Mouse (Mus musculus) frontal cortex, adult (tissue): ENCODE results near the gene Sik3.
A peak's percentile ranks its signal among the peaks of the same experiment; 100 is the strongest.

Source experiments
- ATAC-seq: cut with Nextera tagmentation; 2 replicates; pipeline ENCODE4 v1.9.2; 2017; ENCODE audit warnings: mild to moderate bottlenecking, moderate library complexity, mixed read lengths; ENCODE audit not compliant: low TSS enrichment

Gene Sik3

DNA sequence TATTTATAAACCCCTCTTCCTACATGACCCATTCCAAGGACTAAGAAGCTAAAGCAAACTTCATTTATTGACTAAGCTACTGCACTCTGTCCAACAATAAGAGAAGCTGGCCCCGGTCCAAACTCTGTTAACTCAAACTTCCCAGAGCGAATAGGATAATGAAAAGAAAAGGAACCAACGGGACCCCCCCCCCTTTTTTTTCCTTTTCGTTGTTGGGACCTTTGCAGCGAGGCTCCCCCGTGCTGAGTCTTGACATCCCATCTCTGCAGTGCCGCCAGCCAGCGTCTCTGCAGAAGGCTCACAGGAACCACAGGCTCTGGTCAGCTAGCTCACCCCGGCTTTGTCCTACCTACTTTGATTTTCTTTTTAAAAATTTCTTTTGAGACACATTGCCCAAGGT, 3.2 kb downstream of the Sik3 start:
- no peak for ATAC-seq

- no peak for ATAC-seq
Observed at GRCm38 (mm10) chr9:46016417-46016816, 3.8 kb downstream of the Sik3 start.

DNA sequence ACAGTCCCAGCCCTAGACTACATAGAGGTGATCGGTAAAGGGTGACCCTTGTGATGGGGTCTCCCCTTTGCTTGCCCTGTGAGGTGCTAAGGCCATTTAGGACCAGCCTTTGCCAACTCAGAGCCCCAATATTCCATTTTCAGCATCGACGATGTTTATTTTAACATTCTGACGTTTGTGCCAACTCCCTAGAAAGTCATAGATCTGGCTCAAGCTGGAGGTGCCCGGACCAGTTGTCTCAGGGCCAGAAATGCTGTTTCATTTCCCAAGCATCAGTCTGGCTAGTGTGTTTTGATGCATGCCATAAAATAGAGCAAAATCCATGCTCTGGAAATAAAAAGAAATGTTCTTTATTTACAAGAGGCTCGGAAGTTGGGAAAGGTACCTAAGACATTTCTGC, 5.7 kb downstream of the Sik3 start:
- ATAC-seq: no peak

DNA sequence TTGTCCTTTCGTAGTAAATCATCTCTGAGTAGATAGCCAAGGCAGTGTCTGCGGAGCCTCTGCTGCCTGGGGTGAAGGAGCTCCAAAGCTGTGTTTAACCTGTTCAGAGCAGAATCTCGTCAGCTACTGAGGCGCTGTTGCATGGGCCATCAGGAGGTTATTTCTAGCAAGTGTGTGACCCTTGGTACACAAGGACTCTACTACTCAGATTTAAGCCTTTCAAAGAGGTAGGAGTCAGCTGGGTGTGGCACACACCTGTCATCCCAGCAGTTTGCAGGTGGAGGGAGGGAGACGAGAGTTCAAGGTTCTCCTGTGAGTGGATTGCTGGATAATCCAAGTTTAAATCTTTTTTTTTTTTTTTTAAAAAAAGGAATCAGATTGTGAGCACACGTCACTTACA, 7.4 kb downstream of the Sik3 start:
- no peak for ATAC-seq

DNA sequence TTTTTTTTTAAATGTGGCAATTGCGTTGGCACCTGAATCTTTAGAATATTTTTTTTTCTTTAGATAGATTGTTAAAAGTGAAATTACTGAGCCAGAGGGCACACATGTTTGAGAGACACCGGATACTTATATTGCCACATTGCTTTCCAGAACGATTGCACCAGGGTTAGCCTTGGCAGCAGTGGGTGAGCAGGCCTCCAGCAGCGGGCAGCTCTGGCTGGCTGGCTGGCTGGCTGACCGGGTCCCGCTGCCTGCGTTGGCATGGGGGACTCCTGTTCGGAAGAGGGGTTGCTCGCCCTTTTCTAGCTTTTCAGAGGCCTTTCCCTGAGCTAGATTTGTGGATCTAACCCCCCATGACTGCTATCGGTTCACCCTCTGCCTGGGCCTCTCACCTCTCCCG, 11.0 kb downstream of the Sik3 start:
- no peak for ATAC-seq

DNA sequence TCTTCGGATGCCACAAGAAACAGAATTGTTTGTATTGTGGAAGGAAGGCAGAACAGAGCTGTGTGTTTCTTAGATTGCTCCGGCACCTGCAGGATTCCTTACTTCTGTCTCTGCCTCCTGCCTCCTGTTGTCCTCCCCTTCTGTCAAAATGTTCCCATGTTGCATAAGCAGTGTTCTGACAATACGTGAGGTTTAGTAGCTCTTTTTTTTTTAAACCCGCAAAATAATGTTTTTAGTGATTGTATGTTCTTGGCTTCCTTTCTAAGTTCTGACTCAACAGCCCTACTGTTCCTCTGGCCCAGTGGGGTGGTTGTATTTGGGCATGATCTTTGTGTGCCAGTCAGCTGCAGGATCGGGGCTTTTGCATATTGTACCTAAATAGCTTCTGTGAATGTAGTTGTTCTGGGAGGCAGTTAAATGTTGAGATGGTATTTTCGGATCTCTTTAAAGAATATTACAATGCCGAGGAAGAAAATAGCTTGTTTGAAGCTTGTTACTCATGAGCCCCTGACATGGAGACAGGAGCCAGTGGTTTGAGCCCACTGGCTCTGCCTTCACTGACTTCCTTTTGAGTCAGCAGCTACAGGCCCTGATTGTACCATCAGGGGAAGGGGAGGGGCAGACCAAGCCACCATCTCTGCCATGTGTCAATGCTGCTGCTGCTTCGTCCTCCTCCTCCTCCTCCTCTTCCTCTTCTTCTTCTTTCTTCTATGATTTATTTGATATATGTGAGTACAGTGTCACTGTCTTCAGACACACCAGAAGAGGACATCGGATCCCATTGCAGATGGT, 13.6 kb downstream of the Sik3 start:
- ATAC-seq: peak; percentile 69

DNA sequence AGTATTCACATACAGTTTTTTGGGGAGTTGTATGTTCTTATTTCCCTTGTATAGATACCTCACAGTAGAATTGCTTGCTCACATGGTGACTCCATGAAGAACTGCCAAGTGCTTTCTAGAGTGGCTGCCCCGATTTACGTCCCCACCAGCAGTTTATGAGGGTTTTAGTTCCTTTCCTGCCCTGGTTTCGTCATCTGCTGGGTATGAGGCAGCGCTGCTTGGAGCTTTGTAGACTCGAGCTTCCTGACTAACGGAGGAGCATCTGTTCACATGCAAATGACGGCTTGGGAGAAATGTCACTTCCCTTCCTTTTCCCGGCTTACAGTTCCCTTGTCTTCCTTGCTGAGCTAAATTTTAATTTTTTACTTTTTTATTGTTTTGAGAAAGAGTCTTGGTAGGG, 15.4 kb downstream of the Sik3 start:
- peak; percentile 69; the same call in 1 of the 2 replicates for ATAC-seq

DNA sequence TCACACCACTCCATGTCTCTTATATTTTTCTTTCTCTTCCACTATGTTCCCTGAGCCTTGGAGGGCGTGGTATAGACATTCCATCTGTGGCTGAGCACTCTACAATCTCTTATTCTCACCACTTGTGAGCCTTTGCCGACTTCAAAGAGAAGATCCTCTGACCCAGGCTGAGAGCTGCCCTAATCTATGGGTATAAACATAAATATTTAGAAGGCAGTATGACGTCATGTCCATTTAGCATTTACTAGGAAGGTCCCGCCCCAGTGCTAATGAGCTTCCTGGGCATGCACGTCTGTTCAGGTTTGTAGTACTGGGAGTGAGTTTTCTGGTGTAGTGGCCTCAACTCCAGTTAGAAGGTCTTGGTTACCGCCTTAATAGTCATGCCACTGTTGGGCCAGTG, 16.9 kb downstream of the Sik3 start:
- no peak for ATAC-seq

GRCm38 (mm10) chr9:46030184-46030583, 17.6 kb downstream of the Sik3 start:
- no peak for ATAC-seq

DNA sequence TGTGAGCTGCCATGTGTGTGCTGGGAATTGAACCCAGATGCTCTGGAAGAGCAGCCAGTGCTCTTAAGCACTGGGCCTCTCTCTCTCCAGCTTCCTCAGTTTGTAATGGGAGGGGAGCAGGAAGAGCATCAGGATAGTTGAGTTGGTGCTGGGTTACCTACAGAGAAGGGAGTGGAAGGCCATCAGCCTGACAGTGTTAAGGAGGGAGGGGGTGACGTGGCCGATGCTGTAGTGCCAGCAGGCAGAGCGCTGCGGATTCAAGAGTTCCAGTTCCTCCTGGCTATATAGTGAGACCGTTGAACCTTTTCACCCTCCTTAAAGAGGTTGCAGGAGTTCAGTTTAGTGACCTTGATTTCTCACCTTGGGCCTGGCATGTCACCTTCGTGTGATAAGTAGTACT, 18.3 kb downstream of the Sik3 start:
- no peak for ATAC-seq

DNA sequence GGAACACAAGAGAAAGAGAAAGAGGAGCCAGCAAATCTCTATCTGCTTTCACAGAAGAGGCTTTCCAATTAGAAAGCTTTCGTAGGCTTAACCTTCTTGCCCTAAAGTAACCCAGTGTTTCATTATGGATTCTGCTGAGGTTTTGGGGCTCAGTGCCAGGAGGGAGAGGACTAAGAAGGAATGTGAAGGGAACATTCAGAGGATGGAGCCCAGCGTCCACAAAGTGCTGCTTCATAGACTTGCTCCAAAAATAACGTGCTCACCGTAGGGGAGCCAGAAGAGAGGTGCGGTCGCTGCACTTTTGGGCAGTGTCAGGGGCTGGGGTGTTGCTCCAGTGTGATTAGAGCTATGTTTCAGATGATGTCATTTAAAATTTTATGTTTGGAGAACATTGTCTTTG, 19.6 kb downstream of the Sik3 start:
- no peak for ATAC-seq

DNA sequence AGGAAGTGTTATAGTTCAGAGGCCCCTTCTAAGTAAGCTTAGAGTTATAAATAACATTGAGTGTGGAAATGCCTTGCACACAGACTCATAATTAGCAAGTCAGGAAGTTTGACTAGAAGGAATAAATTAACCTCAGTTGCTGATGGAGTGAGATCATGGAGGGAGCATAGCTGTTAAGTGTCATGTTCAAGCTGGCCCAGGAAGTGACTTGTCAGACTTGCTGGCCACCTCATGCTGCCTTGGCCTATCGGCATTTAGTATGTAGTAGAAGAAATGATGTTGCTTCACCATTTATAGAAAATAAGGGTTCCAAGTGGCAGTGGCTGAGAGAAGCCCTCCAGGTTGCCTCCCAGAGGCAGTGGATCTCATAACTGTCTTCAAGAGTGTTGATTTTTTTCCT, 20.4 kb downstream of the Sik3 start:
- ATAC-seq: no peak

DNA sequence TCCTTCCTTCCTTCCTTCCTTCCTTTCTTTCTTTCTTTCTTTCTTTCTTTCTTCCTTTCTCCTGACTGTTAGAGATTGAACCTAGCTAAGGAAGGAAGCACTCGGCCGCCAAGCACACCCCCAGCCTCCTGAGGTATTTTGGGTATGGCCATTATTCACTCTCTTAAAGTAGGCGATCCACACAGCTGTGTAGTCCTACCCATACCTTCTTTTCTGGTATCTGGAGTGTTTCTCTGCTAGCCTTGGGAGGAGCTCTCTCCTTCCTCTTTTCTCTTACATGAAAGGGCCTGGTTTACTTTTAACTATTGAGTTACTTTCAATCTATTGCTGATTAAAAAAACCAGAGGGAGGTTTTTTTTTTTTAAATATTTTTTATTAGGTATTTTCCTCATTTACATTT, 21.2 kb downstream of the Sik3 start:
- peak; percentile 70; the same call in 1 of the 2 replicates for ATAC-seq

GRCm38 (mm10) chr9:46035290-46035871, 22.8 kb downstream of the Sik3 start:
- ATAC-seq: 0 out of 2 replicates have a peak, but pooled peaks have one; percentile 57

- no peak for ATAC-seq
Observed at GRCm38 (mm10) chr9:46036881-46037280, 24.3 kb downstream of the Sik3 start.

GRCm38 (mm10) chr9:46038786-46039185, 26.2 kb downstream of the Sik3 start:
- no peak for ATAC-seq

DNA sequence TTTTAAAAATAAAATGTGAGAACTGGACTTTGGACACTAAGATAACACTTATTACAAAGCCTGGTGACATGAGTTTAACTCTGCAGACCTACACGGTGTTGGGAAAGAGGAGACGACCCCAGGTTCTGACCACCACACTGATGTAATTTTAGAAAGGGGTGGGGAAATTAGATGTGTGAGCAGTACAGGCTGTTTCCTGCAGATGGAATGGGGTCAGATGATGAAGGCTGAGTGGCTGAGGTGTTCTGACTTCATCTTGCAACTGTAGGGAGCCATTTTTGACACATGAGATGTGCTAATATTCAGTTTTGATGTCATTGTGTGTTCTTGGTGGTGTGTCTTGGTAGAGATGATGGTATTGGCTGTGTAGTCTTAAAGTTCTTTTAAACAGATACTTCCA, 28.6 kb downstream of the Sik3 start:
- no peak for ATAC-seq

DNA sequence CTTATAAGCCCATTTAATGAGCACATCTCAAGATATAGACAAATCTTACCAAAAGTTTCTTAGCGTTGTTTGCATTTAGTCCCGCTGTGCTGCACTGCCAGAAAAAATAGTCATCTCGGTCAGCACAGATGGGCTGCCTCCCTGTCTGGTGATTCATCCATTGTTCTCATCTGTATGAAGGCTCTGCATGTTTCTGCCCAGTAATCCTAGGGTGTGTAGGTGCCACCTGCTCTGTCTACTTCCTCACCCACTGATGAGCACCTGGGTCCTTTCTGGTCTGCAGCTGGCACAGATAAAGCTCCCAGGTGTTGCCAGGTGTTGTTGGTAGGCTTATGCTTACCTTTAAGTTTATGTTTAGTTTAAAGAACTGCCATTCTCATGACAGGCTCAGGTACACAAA, 29.8 kb downstream of the Sik3 start:
- no peak for ATAC-seq

DNA sequence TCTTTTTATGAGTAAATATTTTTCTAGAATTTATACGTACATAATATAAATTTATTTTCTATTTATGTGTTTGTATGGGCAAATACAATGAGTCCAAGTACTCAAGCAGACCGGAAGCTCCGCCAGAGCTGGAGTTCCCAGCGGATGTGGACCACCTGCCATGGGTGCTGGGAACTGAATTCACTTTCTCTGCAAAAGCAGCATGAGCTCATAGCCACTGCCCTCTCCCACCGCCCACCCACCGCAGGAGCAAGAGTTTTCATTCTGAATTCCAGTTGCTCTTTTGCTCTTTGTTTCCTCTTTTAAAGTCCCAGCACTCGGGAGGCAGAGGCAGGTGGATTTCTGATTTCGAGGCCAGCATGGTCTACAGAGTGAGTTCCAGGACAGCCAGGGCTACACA, 31.0 kb downstream of the Sik3 start:
- ATAC-seq: no peak

DNA sequence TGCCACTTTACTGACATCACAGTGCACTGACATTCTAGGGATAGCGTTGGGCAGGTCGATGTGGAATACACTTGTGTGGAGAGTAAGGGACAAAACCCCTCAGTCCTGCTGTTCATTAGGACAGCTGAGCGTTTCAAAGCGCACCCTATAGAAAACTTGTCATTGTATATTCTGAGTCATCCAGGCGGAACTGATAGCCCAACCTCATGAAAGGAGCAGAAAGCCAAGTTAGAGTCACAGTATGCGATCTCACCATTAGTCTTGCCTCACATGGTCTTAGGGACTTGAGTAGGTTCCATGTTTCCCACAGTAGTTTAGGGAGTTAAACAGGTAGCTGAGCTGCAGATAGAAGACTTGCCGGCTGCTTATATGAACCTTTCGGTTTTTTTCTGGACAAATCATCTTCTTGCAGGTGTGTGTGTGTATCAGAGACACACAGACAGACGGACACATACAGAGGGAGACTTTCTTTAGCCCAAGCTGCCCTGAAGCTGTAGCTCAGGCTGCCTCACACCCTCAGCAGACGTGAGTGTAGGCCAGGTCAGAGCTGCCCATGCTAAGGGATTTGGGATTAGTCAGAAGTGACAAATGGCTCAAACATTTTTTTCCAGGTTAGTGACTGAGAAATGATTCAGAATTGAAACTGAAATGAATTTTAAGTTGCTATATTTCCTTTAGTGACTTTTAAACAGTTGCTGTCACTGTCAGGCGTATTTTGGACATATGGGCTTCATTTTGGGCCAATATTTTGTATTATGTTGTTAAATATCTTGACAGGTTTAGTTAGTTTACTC, 34.3 kb downstream of the Sik3 start:
- no peak for ATAC-seq

DNA sequence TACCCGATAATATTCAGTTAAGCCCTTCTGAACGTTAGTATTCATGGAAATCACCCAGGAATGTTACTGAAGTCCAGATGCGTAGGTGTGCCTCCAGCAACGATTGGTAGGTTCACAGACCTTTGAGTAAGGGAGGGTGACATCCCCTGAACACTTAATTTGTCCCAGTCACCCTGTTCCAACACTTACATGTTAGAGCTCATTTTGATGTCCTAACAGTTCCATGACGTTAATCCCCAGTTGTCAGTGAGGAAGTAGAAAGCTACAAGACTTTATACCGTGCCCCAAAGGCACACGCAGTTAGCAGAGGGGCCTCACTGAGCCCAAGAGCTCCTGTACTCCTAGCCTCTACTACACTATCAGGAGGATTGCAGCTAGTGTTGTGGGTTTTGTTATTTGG, 36.9 kb downstream of the Sik3 start:
- ATAC-seq: no peak

- ATAC-seq: no peak
Observed at GRCm38 (mm10) chr9:46050203-46050602, 37.6 kb downstream of the Sik3 start.
